Mouse (Mus musculus) intestine, postnatal 0 days (tissue): ENCODE results near the gene Add1. TPM values are rescaled to one million over a fixed set of nuclear protein-coding genes. Genes with fewer than 3 reads are reported as not detected.

ENCODE experiments used
- ATAC-seq: fragments of 200-750 bp; cut with Nextera tagmentation; 2 replicates; pipeline ENCODE4 v1.8.0; 2017; ENCODE audit warnings: mild to moderate bottlenecking, moderate TSS enrichment, moderate library complexity
- H3K27ac ChIP-seq: fragments of 300-500 bp; sonication (generic); 2 replicates; pipeline ENCODE4 v1.5.1; 2014; ENCODE audit warnings: mild to moderate bottlenecking, low read depth, low read length, moderate library complexity
- H3K27me3 ChIP-seq: fragments of 300-500 bp; sonication (generic); replicated peaks from 2 replicates; pipeline ENCODE4 v1.6.1; 2014; ENCODE audit warnings: low read length, mixed read lengths; ENCODE audit not compliant: control insufficient read depth, insufficient read depth
- H3K36me3 ChIP-seq: fragments of 300-500 bp; sonication (generic); 2 replicates; pipeline ENCODE4 v1.6.1; 2014; ENCODE audit warnings: mild to moderate bottlenecking, moderate library complexity; ENCODE audit not compliant: control insufficient read depth, insufficient read depth
- H3K4me1 ChIP-seq: fragments of 300-500 bp; sonication (generic); replicated peaks from 2 replicates; pipeline ENCODE4 v1.6.1; 2014; ENCODE audit warnings: antibody characterized with exemption, low read length, mixed read lengths; ENCODE audit not compliant: control insufficient read depth, insufficient read depth
- H3K4me2 ChIP-seq: fragments of 300-500 bp; sonication (generic); replicated peaks from 2 replicates; pipeline ENCODE4 v1.6.1; 2014; ENCODE audit warnings: low read depth, mild to moderate bottlenecking, moderate library complexity
- H3K4me3 ChIP-seq: fragments of 300-500 bp; sonication (generic); 2 replicates; pipeline ENCODE4 v1.5.1; 2014; ENCODE audit warnings: low read depth, low read length
- H3K9ac ChIP-seq: fragments of 300-500 bp; sonication (generic); 2 replicates; pipeline ENCODE4 v1.6.1; 2014; ENCODE audit warnings: mild to moderate bottlenecking, low read depth, low read length
- H3K9me3 ChIP-seq: fragments of 300-500 bp; sonication (generic); 2 replicates; pipeline ENCODE4 v1.6.1; 2016; ENCODE audit warnings: mixed run types; ENCODE audit not compliant: control insufficient read depth
- CTCF ChIP-seq: sonication (generic); IDR thresholded peaks from 2 replicates; pipeline ENCODE4 v1.5.1; 2016; ENCODE audit warnings: low read depth, mild to moderate bottlenecking, control low read depth, antibody characterized with exemption, moderate library complexity
- WGBS: fragments of 180-500 bp; shearing (Covaris S2); extraction: QIAGEN DNeasy Blood & Tissue Kit; methylation state at CpG from one replicate; pipeline ENCODE4 v1.1.7; 2014; 5-methylcytosine and 5-hydroxymethylcytosine counted together
- polyA plus RNA-seq: library from polyadenylated mRNA; unstranded; fragments of >200 nt; fragmentation: Nextera tagmentation; extraction: Ambion mirVana; gene quantifications from 2 replicates; pipeline ENCODE4 v1.2.1, GENCODE M21; 2015

Add1 gene
- polyA plus RNA-seq, 1 experiment from 2014 or later: 62.7 TPM

DNA sequence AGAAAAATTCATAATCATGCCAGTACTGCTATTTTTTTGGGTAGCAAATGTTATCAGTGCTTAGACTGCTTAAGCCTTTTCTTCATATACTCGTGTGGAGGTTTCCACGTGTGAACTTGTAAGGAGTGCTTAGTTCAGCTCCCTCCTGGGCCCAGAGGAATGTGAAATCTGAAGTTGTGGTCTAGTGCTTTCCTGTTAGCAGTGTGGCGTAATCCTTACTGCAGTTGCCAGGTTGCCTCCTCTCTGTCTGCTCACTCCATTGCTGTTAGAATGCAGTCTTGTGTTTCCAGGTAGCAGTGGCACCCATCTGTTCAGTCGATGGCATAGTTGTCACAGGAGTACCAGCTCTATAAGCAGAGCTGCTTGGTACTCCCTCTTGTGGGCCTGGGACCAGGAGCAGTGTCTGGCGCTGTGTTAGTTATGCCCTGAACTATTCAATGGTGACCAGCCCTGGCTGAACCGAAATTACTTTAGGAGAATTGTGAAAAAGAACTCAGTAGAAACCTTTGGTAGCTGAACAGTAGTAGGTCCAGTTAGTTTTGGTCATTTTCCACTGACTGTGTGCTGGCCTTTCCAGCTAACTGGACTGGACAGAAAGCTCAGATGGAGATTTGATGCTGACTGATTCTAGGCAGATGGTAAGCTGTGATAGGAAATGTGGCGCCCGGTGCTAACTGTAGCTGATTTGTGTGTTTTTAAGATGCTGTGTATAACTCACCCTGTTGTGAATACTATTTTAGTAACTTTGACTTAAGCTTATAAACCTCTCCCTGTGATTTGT lies 33.8 kb downstream of the Add1 start:
- H3K27ac ChIP-seq: no peak overlapping the region
- H3K36me3 ChIP-seq: peaks cover 60% of the 10 kb centered on the region
- H3K4me2 ChIP-seq: no peak overlapping the region
- H3K9ac ChIP-seq: no peak overlapping the region
- no peaks in the 10 kb centered on the region for H3K4me1 ChIP-seq
- peak; percentile 24; the same call in 1 of the 2 replicates for TF ChIP-seq CTCF
- no peaks in the 10 kb centered on the region for H3K9me3 ChIP-seq
- no peak overlapping the region for H3K4me3 ChIP-seq
- no peaks in the 10 kb centered on the region for H3K27me3 ChIP-seq
- WGBS: 89% methylated on average over 8 of the region's 8 CpGs
- no peak for ATAC-seq

DNA sequence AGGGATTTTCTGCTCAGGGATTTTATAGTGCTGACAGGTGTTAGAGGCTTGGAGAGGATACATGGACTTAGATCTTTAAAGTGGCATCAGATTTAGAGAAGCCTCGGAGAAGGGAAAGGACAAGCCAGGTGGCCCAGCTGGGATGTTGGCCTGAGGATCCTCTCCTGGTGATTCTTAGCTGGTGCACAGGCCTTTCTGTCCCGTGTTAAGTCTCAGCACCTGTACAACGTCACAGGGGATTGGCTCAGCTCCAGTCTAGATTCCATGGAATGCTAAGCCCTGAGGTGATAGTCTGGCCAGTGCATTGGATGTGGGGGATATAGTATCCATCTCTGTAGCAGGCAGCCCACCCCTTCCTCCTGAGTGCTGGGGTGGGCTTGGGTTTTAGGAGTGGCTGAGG lies 34.8 kb downstream of the Add1 start:
- ATAC-seq: no peak

DNA sequence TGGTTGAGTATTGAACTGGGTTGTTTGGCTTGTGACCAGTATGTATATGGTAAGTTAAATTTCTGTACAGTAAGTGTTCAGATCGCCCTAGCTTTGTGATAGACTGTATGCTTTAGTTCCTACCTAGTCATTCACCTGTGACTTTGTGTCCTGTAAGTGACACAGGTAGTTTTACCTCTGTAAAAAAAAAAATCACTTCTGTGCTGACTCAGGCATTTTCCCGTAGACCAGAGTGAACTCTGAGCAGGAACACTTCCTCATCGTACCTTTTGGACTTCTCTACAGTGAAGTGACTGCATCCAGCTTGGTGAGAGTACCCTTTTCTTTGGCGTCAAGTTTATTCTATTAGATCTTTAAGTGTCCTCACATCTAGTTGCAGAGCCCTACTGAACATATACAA lies 36.5 kb downstream of the Add1 start:
- ATAC-seq: no peak
- Histone ChIP-seq H3K27ac (no peak overlapping the region), H3K9ac (no peak overlapping the region), H3K27me3 (no peaks in the 10 kb centered on the region), H3K4me2 (no peak overlapping the region), H3K9me3 (no peaks in the 10 kb centered on the region), H3K4me3 (no peak overlapping the region), H3K36me3 (peaks cover 66% of the 10 kb centered on the region), H3K4me1 (no peaks in the 10 kb centered on the region)
- no peak for TF ChIP-seq CTCF
- WGBS: 68% methylated on average over 4 of the region's 4 CpGs

More for the DNA sequence above, 34.8 kb downstream of the Add1 start:
- Histone ChIP-seq H3K27ac (no peak overlapping the region), H3K9me3 (no peaks in the 10 kb centered on the region), H3K4me1 (no peaks in the 10 kb centered on the region), H3K4me3 (no peak overlapping the region), H3K36me3 (peaks cover 60% of the 10 kb centered on the region), H3K4me2 (no peak overlapping the region), H3K9ac (no peak overlapping the region), H3K27me3 (no peaks in the 10 kb centered on the region)
- TF ChIP-seq CTCF: no peak
- WGBS: 72% methylated on average over 3 of the region's 3 CpGs

DNA sequence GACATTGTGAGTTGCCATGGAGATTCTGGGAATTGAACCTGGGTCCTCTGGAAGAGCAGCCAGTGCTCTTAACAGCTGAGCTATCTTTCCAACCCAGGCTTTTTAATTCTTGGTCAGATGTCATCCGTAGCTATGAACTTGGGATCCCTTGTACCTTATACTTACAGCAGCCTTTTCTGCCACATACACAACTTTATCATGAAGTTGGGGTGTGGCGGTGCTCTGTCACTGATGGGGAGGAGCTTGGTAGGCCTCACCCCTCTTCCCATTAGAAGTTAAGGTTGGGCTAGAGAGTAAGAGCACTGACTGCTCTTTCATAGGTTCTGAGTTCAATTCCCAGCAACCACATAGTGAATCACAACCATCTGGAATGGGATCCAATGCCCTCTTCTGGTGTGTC lies 59.5 kb downstream of the Add1 start:
- 91% methylated on average over 2 of the region's 2 CpGs for WGBS
- no peak overlapping the region for H3K4me3 ChIP-seq
- TF ChIP-seq CTCF: no peak
- no peak overlapping the region for H3K4me2 ChIP-seq
- H3K36me3 ChIP-seq: peaks cover 65% of the 10 kb centered on the region
- H3K27ac ChIP-seq: no peak overlapping the region
- no peak for ATAC-seq
- H3K9me3 ChIP-seq: no peaks in the 10 kb centered on the region
- 0 out of 2 replicates have a peak, but pooled peaks cover 3% of the 10 kb centered on the region for H3K4me1 ChIP-seq
- no peak overlapping the region for H3K9ac ChIP-seq
- H3K27me3 ChIP-seq: no peaks in the 10 kb centered on the region

DNA sequence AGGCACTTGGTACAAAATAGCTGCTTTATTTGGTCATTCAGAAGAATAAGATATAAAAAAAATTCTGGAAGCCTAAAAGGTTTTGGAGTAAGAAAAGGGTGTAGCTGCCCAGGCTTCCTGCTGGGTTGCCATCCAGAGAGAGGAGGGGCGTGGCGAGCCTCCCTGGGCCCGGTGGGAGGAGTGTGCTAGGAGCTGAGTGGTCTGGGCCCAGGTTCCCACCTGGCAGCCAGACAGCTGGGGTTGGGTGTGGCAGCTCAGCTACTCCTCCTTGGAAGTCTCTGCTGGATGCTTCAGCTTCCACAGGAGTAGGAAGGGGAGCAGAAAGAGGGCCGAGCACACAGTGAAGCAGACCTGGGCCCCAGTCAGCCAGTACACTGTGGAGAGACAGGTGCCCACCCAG lies 60.2 kb downstream of the Add1 start:
- Histone ChIP-seq H3K9me3 (no peaks in the 10 kb centered on the region), H3K4me2 (no peak overlapping the region), H3K36me3 (peaks cover 63% of the 10 kb centered on the region), H3K4me1 (0 out of 2 replicates have a peak, but pooled peaks cover 3% of the 10 kb centered on the region), H3K9ac (no peak overlapping the region), H3K27ac (no peak overlapping the region; the same call in 1 of the 2 replicates), H3K27me3 (no peaks in the 10 kb centered on the region), H3K4me3 (no peak overlapping the region)
- no peak for TF ChIP-seq CTCF
- no peak for ATAC-seq
- 58% methylated on average over 4 of the region's 4 CpGs for WGBS

DNA sequence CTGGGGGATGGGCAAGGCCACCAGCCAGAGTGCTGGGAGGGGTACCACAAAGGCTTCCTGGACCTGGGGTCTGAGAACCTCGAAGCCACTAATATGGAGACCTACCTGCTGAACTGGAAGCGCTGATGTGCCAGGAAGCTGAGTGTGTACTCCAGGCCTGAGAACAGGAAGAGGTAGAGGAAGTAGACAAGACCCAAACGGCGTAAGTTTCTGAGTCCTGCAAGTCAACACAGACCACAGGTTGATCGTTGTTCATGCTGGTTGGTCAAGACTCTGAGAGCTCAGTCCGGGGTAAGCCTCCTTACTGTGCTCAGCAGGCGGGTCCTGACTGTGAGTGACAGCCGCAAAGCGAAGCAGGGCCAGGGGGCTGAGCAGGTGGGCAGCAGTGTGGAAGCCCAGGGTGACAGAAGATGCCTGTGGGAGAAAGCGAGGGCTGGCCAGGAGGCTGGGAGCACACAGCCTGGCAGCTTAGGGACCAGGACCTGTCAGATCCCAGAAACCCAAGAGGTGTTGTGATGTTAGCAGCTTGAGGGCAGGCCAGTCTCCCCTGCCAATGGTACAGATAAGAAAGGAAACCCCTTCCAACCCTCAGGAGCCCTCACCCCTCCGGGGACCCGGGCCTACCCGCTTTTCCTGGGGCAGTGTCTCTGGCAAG lies 61.4 kb downstream of the Add1 start:
- H3K27me3 ChIP-seq: no peaks in the 10 kb centered on the region
- H3K9ac ChIP-seq: no peak overlapping the region
- no peak overlapping the region for H3K27ac ChIP-seq
- 0 out of 2 replicates have a peak, but pooled peaks cover 3% of the 10 kb centered on the region for H3K4me1 ChIP-seq
- H3K4me2 ChIP-seq: no peak overlapping the region
- H3K9me3 ChIP-seq: no peaks in the 10 kb centered on the region
- 85% methylated on average over 13 of the region's 13 CpGs for WGBS
- no peak overlapping the region for H3K4me3 ChIP-seq
- ATAC-seq: no peak
- peaks cover 61% of the 10 kb centered on the region for H3K36me3 ChIP-seq
- TF ChIP-seq CTCF: no peak
